Mouse (Mus musculus) heart, postnatal 0 days (tissue): Measurements from ENCODE around the gene Cxcl5. TPM values are rescaled to one million over a fixed set of nuclear protein-coding genes. Genes with fewer than 3 reads are reported as not detected.
"Not testable (repeated sequence)": the region's sequence is repeated elsewhere in the genome, so short reads cannot be mapped to it uniquely, and the experiment has no call there.

Experiments
- ATAC-seq: fragments of 200-750 bp; cut with Nextera tagmentation; 2 replicates; pipeline ENCODE4 v1.8.0; 2017; ENCODE audit warnings: low read depth, moderate number of reproducible peaks, moderate library complexity; ENCODE audit not compliant: insufficient read depth
- DNase-seq: peaks from one replicate; pipeline ENCODE4 v3.0.0-alpha.2; 2016; ENCODE audit warnings: low spot score
- H3K27ac ChIP-seq: fragments of 300-500 bp; sonication (generic); 2 replicates; pipeline ENCODE4 v1.5.1; 2014; ENCODE audit warnings: low read depth, mild to moderate bottlenecking
- H3K27me3 ChIP-seq: fragments of 300-500 bp; sonication (generic); 2 replicates; pipeline ENCODE4 v1.6.1; 2014; ENCODE audit warnings: low read length, mixed read lengths; ENCODE audit not compliant: control insufficient read depth, insufficient read depth
- H3K36me3 ChIP-seq: fragments of 300-500 bp; sonication (generic); replicated peaks from 2 replicates; pipeline ENCODE4 v1.6.1; 2014; ENCODE audit warnings: low read length, mixed read lengths; ENCODE audit not compliant: control insufficient read depth, insufficient read depth
- H3K4me1 ChIP-seq: fragments of 300-500 bp; sonication (generic); 2 replicates; pipeline ENCODE4 v1.6.1; 2014; ENCODE audit warnings: antibody characterized with exemption; ENCODE audit not compliant: control insufficient read depth, insufficient read depth
- H3K4me2 ChIP-seq: fragments of 300-500 bp; sonication (generic); 2 replicates; pipeline ENCODE4 v1.6.1; 2014; ENCODE audit warnings: low read depth, mild to moderate bottlenecking, low read length, moderate library complexity
- H3K4me3 ChIP-seq: fragments of 300-500 bp; sonication (generic); 2 replicates; pipeline ENCODE4 v1.5.1; 2014; ENCODE audit warnings: low read depth, low read length
- H3K9ac ChIP-seq: fragments of 300-500 bp; sonication (generic); replicated peaks from 2 replicates; pipeline ENCODE4 v1.6.1; 2014; ENCODE audit warnings: low read depth, low read length, mixed read lengths
- H3K9me3 ChIP-seq: fragments of 300-500 bp; sonication (generic); replicated peaks from 2 replicates; pipeline ENCODE4 v1.6.1; 2016; ENCODE audit warnings: low read length; ENCODE audit not compliant: control insufficient read depth
- CTCF ChIP-seq: IDR thresholded peaks from 2 replicates; pipeline ENCODE4 v1.5.1; 2016; ENCODE audit warnings: antibody characterized with exemption, control low read depth, low read depth
- EP300 ChIP-seq: IDR thresholded peaks from 2 replicates; pipeline ENCODE4 v1.6.1; 2016; ENCODE audit warnings: antibody characterized with exemption, low read depth
- WGBS: fragments of 180-500 bp; shearing (Covaris S2); extraction: QIAGEN DNeasy Blood & Tissue Kit; methylation state at CpG from one replicate; pipeline ENCODE4 v1.1.7; 2014; 5-methylcytosine and 5-hydroxymethylcytosine counted together
- polyA plus RNA-seq: library from polyadenylated mRNA; unstranded; fragments of >200 nt; fragmentation: Nextera tagmentation; extraction: Ambion mirVana; gene quantifications from 2 replicates; pipeline ENCODE4 v1.2.1, GENCODE M21; 2015
- total RNA-seq: library from RNA; depleted of rRNA; stranded (reverse); fragments of >200 nt; gene quantifications from 2 replicates; pipeline ENCODE4 v1.2.3, GENCODE M21; 2014; ENCODE audit warnings: low replicate concordance

Cxcl5 gene
- total and polyA plus RNA-seq, 2 experiments from 2014 or later = 0.10 TPM; not detected in 1

GRCm38 (mm10) chr5:90785659-90786588 lies 26.8 kb downstream of the Cxcl5 start, which contains the start of gene Cxcl3:
Gene Cxcl3, plus strand, starts transcription at chr5:90786103.
- no peak for ATAC-seq
- Histone ChIP-seq H3K27me3 (no peaks in the 10 kb centered on the region), H3K36me3 (no peaks in the 10 kb centered on the region), H3K4me3 (peak within 1 kb of the TSS; percentile 8; the same call in 1 of the 2 replicates), H3K4me1 (peaks cover 3% of the 10 kb centered on the region; the same call in 1 of the 2 replicates), H3K27ac (no peak within 1 kb of the TSS), H3K9ac (no peak within 1 kb of the TSS), H3K9me3 (no peaks in the 10 kb centered on the region), H3K4me2 (peak within 1 kb of the TSS; percentile 59)
- TF ChIP-seq CTCF (peak; percentile 27; the same call in 1 of the 2 replicates), EP300 (no peak)
- 17% methylated on average over 26 of the region's 26 CpGs for WGBS
- no peak for DNase-seq

- Histone ChIP-seq H3K4me1 (peaks cover 3% of the 10 kb centered on the region; the same call in 1 of the 2 replicates), H3K27ac (no peak overlapping the region), H3K36me3 (no peaks in the 10 kb centered on the region), H3K4me3 (no peak overlapping the region), H3K9ac (no peak overlapping the region), H3K9me3 (no peaks in the 10 kb centered on the region), H3K27me3 (no peaks in the 10 kb centered on the region), H3K4me2 (no peak overlapping the region)
- DNase-seq (no peak), ATAC-seq (no peak)
- TF ChIP-seq CTCF (no peak), EP300 (no peak)
- 68% methylated on average over 4 of the region's 4 CpGs for WGBS
Observed at GRCm38 (mm10) chr5:90788114-90788513, 29.0 kb downstream of the Cxcl5 start.

- ATAC-seq = no peak
- TF ChIP-seq CTCF (no peak), EP300 (no peak)
- H3K27ac ChIP-seq = no peak overlapping the region
- no peaks in the 10 kb centered on the region for H3K27me3 ChIP-seq
- H3K4me1 ChIP-seq = peaks cover 3% of the 10 kb centered on the region; the same call in 1 of the 2 replicates
- H3K4me2 ChIP-seq = no peak overlapping the region
- no peaks in the 10 kb centered on the region for H3K36me3 ChIP-seq
- no peaks in the 10 kb centered on the region for H3K9me3 ChIP-seq
- H3K4me3 ChIP-seq = no peak overlapping the region
- H3K9ac ChIP-seq = no peak overlapping the region
- no peak for DNase-seq
- 58% methylated on average over 11 of the region's 11 CpGs for WGBS
Observed at GRCm38 (mm10) chr5:90789306-90790073, 30.3 kb downstream of the Cxcl5 start.

GRCm38 (mm10) chr5:90790074-90790502 lies 30.9 kb downstream of the Cxcl5 start:
- no peak for ATAC-seq
- TF ChIP-seq CTCF = no peak
- Histone ChIP-seq H3K9me3 (no peaks in the 10 kb centered on the region), H3K27me3 (no peaks in the 10 kb centered on the region), H3K36me3 (no peaks in the 10 kb centered on the region), H3K9ac (no peak overlapping the region), H3K27ac (no peak overlapping the region), H3K4me3 (no peak overlapping the region), H3K4me2 (no peak overlapping the region), H3K4me1 (peaks cover 3% of the 10 kb centered on the region; the same call in 1 of the 2 replicates)
- WGBS = 60% methylated on average over 8 of the region's 8 CpGs
- no peak for DNase-seq

- no peaks in the 10 kb centered on the region for H3K9me3 ChIP-seq
- no peak within 1 kb of the TSS for H3K4me3 ChIP-seq
- H3K36me3 ChIP-seq = no peaks in the 10 kb centered on the region
- H3K4me1 ChIP-seq = no peaks in the 10 kb centered on the region
- no peak within 1 kb of the TSS for H3K27ac ChIP-seq
- no peak within 1 kb of the TSS for H3K4me2 ChIP-seq
- TF ChIP-seq CTCF (no peak), EP300 (no peak)
- DNase-seq (no peak), ATAC-seq (no peak)
- H3K9ac ChIP-seq = no peak within 1 kb of the TSS
- WGBS = 66% methylated on average over 5 of the region's 5 CpGs
- no peaks in the 10 kb centered on the region for H3K27me3 ChIP-seq
Observed at GRCm38 (mm10) chr5:90794195-90794625, 35.0 kb downstream of the Cxcl5 start, which contains the start of gene Cxcl15. Gene Cxcl15, plus strand, starts transcription at chr5:90794534.

GRCm38 (mm10) chr5:90795392-90795791 lies 36.2 kb downstream of the Cxcl5 start:
- not testable (repeated sequence) for DNase-seq, H3K27ac ChIP-seq, H3K4me2 ChIP-seq, H3K4me3 ChIP-seq, H3K4me1 ChIP-seq, H3K9ac ChIP-seq, H3K36me3 ChIP-seq, ATAC-seq, H3K27me3 ChIP-seq, H3K9me3 ChIP-seq
- WGBS = 74% methylated on average over 2 of the region's 2 CpGs
